Mouse (Mus musculus): ENCODE data around the gene Acan.

The Acan gene

DNA sequence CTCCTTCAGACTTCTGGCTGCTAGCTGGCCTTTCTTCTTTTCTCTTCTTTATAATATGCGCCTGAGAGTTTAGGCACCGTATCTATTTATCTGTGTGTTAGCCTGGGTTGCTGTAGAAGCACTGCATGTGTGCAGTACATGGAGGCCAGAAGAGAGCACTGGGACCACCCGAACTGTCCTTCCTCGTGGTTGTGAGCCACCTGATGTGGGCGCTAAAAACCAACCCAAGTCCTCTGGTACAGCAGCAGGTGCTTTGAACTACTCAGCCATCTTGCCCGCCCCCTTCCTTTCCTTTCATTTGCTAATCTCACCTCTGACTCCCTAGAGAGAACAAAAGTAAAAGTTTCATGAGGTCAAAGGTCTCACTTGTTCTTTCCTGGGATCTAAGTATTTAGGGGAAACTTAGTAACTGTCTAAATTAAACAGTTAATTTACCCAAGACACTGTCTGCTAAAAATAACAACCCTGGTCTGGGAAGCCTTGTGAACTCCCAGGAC is 86.1 kb downstream of the Acan start:
- no peak for DNase-seq (ENCODE audit: extremely low read depth, low read depth)

DNA sequence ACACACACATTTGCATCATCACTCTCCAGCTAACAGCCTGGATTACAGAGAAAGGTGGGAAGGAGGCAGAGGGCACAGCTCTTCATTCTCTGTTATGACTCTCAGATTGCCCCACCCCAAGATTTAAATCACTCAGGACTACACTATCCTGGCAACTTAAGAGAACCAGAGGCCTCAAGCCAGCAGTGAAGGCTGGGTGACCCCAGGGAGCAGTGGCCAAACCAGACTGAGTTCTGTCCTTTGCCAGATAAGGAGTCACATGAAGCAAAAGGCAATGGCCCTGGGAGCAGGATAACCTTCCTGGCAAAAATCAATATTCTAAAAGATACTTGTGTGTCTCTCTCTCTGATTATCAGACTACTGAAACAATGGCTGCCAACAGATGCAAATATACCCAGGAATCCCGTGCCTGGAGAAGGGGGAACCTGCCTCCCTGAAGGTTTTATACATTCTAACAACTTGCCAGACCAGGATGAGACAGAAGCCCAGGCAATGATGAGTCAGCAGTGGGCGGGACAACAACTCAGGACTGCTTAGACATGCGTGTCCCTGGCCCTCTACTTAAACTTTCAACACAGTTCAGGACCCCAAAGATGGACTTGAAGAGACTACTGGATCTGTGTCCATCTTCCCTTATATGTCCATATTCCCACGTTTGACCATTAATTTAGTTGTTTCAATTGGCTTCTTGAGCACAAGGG is 86.8 kb downstream of the Acan start:
- no peak for DNase-seq (ENCODE audit: extremely low read depth, low read depth)

DNA sequence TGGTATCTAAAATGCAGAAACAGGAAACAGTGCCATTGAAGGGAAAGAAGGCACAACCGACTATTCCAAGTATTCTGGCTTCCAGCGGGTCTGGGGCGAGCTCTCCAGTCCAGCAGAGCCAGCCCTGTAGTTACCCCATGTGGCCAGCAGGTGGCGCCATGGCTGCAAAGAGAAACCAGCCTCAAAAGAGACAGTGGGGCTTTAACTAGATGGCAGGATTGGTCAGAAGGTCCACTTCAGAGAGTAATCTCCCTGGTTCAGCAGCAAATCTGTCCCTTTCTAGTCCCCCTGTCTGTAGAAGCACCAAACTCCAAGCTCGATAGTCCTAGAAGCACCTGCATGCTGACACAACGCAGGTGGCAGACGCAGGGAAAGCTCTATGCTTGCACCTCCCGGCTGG is 87.6 kb downstream of the Acan start:
- DNase-seq (ENCODE audit: extremely low read depth, low read depth): peak; percentile 20

DNA sequence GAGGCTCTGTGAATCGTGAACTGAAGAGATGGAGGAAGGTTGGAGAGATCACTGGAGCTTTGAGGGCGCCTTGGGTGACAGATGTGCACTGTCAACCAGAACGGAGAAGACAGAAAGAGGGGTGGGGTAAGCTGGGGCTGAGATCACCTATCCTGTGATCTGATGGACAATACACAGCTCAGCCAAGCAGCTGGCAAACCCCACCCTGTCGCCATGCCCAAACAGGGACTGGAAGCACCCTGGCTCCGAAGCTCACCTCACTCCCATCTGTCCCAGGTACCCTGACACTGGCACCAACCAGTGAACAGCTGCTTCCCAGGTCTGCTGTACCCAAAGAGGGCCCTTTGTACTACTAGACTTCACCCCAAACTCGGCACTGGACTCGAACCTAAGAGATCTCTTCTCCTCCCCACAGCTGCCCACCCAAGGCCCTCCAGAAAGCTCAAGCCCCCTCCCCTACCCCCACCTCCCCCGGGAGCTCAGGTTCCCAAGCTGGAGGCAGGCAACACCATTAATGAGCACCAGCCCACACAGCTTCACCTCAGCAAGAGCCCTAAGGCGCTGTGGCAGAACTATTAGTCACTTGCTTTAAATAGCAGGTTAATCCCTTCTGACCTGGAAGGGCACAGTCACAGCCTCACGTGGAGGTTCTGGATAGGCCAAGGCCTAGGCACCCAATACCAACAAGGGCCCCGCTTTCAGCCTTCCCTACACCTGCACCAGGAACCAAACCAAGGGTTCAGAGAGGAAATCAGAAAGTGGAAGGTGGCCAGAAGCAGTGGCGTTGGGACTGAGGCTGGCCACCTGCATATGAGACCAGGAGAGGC is 93.9 kb downstream of the Acan start:
- DNase-seq (ENCODE audit: extremely low read depth, low read depth): no peak

DNA sequence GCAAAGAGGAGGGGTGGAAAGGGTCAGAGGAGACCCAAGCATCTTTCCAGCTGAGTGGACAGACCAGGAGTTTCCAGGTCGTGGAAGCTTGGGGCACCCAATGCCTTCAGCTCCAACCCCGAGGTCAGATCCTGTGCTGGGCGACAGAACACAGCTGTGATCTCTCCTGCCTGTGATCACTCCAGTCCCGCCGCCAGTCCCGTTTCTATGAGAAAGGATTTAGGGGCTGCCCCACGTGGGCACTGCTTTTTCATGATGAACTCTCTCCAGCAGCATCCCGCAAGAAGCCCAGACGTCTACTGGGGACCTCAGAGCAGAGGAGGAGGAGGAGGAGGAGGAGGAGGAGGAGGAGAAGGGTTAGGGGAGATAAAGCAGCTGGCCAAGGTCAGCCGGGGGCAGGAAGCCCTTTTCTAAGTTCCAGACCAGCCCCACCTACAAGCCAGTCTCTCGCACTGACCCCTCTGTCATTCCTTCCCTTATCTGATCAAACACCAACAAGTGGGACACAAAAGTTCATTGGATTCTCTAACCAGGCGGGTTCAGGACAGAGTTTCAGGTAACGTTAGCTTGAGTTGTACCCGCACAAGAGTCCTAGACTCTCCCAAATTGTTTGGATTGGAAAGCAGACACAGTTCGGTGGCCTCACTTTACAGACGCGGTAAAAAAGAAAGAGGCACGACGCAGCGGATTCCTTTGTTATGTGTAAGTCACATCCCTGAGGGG is 94.8 kb downstream of the Acan start:
- DNase-seq (ENCODE audit: extremely low read depth, low read depth): peak; percentile 6

DNA sequence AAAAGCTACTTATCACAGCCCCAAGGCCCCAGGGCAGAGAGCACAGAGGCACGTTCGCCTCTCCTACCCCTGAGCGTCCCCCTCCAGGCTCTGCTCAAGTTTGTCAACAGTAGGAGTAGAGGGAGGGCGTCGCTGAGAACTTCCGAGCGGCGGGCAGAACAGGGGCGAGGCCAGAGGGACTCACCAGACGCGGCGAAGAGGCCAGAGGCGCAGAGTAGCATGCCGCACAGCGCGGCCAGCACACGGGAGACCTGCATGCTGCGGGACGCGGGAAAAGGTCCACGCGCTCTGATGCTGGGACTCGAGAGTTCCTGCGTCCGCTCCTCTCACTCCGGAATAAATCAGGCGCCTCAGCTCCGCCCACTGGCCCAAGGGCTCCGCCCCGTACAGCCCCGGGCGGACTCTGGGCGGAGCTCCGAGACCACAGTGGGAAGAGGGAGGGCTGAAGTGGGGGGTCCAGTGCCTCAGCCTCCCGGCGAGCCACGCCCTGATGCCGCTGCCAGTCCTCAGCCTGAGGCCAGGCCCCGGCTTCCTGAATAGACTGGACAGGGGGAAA is 95.5 kb downstream of the Acan start, which contains the start of gene Mfge8:
TSS of gene Mfge8 (minus strand) at position 350 of the 556 bp plus-strand sequence.
- DNase-seq (ENCODE audit: extremely low read depth, low read depth): peak; percentile 50

DNA sequence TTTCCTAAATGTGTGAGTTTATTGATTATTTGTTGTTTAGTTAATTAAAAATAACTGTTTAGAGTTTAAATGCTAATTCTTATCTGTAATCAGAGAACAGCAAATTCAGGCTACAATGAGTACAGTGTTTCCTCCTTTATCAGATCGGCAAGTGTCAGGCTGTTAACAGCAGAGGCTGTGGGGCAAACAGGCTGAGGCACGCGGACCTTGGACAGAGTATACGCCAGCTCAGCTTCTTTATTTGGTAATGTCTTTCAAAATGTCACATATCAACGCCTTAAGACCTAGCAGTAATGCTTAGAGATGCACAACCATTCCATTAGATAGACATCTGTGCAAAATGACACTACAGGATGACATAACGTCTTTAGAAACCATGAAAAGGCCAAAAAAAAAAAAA is 96.2 kb downstream of the Acan start:
- peak; percentile 4 for DNase-seq (ENCODE audit: extremely low read depth, low read depth)

DNA sequence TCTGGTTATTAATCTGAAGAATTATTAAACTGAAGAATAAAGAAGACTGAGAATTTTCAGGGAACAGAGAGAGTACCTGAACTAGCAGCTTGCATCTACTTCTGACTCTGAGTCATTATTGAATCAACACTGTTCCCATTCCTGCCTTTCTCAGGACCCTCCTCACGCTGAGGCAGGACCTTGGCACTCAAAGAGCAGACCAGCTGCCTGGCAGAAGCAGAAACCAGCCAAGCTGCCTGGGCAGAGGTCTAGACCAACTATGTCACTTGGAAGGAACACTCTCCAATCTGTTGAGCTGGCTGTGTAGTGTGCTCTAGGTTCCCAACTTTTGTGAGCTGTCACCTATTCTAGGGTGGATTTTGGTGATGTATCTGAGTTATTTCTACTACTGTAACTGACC is 106.1 kb downstream of the Acan start:
- DNase-seq (ENCODE audit: extremely low read depth, low read depth): no peak
